Mouse (Mus musculus) spleen, adult 2 months (tissue): ENCODE data around the gene 1700019D03Rik.

Source experiments
- CTCF ChIP-seq: fragments of 200-500 bp; IDR thresholded peaks from 2 replicates; pipeline ENCODE4 v1.5.1; 2011; ENCODE audit warnings: mild to moderate bottlenecking, inconsistent platforms; ENCODE audit not compliant: insufficient read depth, insufficient read length, insufficient replicate concordance; ENCODE audit errors: extremely low read depth
- POLR2A ChIP-seq: fragments of 200-500 bp; IDR thresholded peaks from 2 replicates; pipeline ENCODE4 v1.6.1; 2011; ENCODE audit warnings: low read depth, low read length, inconsistent platforms

- TF ChIP-seq POLR2A (no peak), CTCF (no peak)
Observed at GRCm38 (mm10) chr1:52952551-52953397, 67.2 kb downstream of the 1700019D03Rik start.
